ENCODE assay signal across 12 mouse cellular contexts in the genomic region with DNA sequence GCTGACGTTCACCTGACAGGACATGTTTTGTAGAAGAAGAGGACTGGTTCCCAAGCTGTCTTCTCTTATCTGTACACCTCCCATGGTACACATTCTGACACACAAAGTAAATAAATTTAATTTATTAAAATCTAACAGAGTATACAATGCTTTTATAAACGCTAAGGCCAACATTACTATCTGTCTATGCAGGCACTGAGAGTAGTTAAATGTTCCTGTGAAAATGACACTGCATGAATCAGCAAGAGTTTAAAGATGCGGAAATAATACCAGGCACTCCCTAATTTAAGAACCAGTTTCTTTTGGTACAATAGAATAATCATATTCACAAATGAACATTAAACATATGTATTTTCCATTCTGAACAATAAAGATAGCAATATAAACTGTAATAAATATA.
"Had no signal": no experiment of that assay in that cellular context is flagged by ENCODE, and none has a peak within 500 bp of the region (broad histone marks: within the 10 kb centered on the region; RNA-seq: fewer than 3 reads in every experiment).

No protein-coding gene starts in this region.

- H3K4me2 ChIP-seq: limb, embryonic 13.5 days; midbrain, embryonic 12.5 days; stomach, embryonic 15.5 days had no signal

- H3K36me3 ChIP-seq: stomach, embryonic 15.5 days had no signal

- H3K27ac ChIP-seq: limb, embryonic 13.5 days; midbrain, embryonic 12.5 days; stomach, embryonic 15.5 days had no signal

- DNase-seq: kidney, adult 8-10 months; kidney, postnatal 36 days; left cerebral cortex, postnatal 4 days; lung, adult 18-20 months; right cerebral cortex, postnatal 14 days; thymus, postnatal 4 days had no signal

- H3K4me3 ChIP-seq: limb, embryonic 13.5 days; midbrain, embryonic 12.5 days; stomach, embryonic 15.5 days had no signal

- H3K4me1 ChIP-seq: limb, embryonic 13.5 days; midbrain, embryonic 12.5 days; stomach, embryonic 15.5 days had no signal

- ATAC-seq: inflammation-experienced regulatory T-cells, adult 6 months; intestine, postnatal 0 days; midbrain, embryonic 16.5 days had no signal

- H3K9ac ChIP-seq: limb, embryonic 13.5 days; midbrain, embryonic 12.5 days; stomach, embryonic 15.5 days had no signal

- H3K9me3 ChIP-seq: limb, embryonic 13.5 days; midbrain, embryonic 12.5 days; stomach, embryonic 15.5 days had no signal

- H3K27me3 ChIP-seq: limb, embryonic 13.5 days; midbrain, embryonic 12.5 days; stomach, embryonic 15.5 days had no signal
